Mouse (Mus musculus): ENCODE results near the gene Prkg1. TPM values are rescaled to one million over a fixed set of nuclear protein-coding genes. Genes with fewer than 3 reads are reported as not detected.
"Not testable (repeated sequence)": the region's sequence is repeated elsewhere in the genome, so short reads cannot be mapped to it uniquely, and the experiment has no call there.

Gene Prkg1
- polyA plus RNA-seq, 1 experiment from 2014 or later = 1.1 TPM

GRCm38 (mm10) chr19:31232410-31232809, 532.4 kb downstream of the Prkg1 start:
- Histone ChIP-seq H3K27ac (ENCODE audit: low read depth, low read length) (no peak overlapping the region), H3K4me1 (ENCODE audit: control insufficient read depth, insufficient read depth, low read length) (no peaks in the 10 kb centered on the region), H3K9ac (ENCODE audit: low read length) (no peak overlapping the region), H3K36me3 (ENCODE audit: control insufficient read depth, insufficient read depth, low read length) (no peaks in the 10 kb centered on the region), H3K4me3 (ENCODE audit: low read depth, low read length) (no peak overlapping the region), H3K4me2 (ENCODE audit: low read length) (no peak overlapping the region), H3K9me3 (replicated peaks; ENCODE audit: control insufficient read depth, low read length) (no peaks in the 10 kb centered on the region), H3K27me3 (replicated peaks; ENCODE audit: control insufficient read depth, insufficient read depth, low read length) (no peaks in the 10 kb centered on the region)
- DNase-seq (ENCODE audit: low spot score) (no peak), ATAC-seq (no peak)

GRCm38 (mm10) chr19:31228385-31228784, 536.4 kb downstream of the Prkg1 start:
- Histone ChIP-seq H3K27me3 (replicated peaks; ENCODE audit: control insufficient read depth, insufficient read depth, low read length) (no peaks in the 10 kb centered on the region), H3K36me3 (ENCODE audit: control insufficient read depth, insufficient read depth, low read length) (no peaks in the 10 kb centered on the region), H3K4me1 (ENCODE audit: control insufficient read depth, insufficient read depth, low read length) (no peaks in the 10 kb centered on the region), H3K4me3 (ENCODE audit: low read depth, low read length) (no peak overlapping the region), H3K27ac (ENCODE audit: low read depth, low read length) (no peak overlapping the region), H3K9ac (ENCODE audit: low read length) (no peak overlapping the region), H3K4me2 (ENCODE audit: low read length) (no peak overlapping the region), H3K9me3 (replicated peaks; ENCODE audit: control insufficient read depth, low read length) (no peaks in the 10 kb centered on the region)
- DNase-seq (ENCODE audit: low spot score) = no peak
- no peak for ATAC-seq
- WGBS = 53% methylated on average over 3 of the region's 3 CpGs

GRCm38 (mm10) chr19:31223457-31223856, 541.4 kb downstream of the Prkg1 start:
- no peaks in the 10 kb centered on the region for H3K9me3 ChIP-seq (replicated peaks; ENCODE audit: control insufficient read depth, low read length)
- H3K27me3 ChIP-seq (replicated peaks; ENCODE audit: control insufficient read depth, insufficient read depth, low read length) = no peaks in the 10 kb centered on the region
- no peaks in the 10 kb centered on the region for H3K4me1 ChIP-seq (ENCODE audit: control insufficient read depth, insufficient read depth, low read length)
- 93% methylated on average over 1 of the region's 1 CpGs for WGBS
- no peak overlapping the region for H3K9ac ChIP-seq (ENCODE audit: low read length)
- no peak overlapping the region for H3K4me3 ChIP-seq (ENCODE audit: low read depth, low read length)
- H3K36me3 ChIP-seq (ENCODE audit: control insufficient read depth, insufficient read depth, low read length) = no peaks in the 10 kb centered on the region
- no peak for ATAC-seq
- no peak overlapping the region for H3K4me2 ChIP-seq (ENCODE audit: low read length)
- DNase-seq (ENCODE audit: low spot score) = no peak
- no peak overlapping the region for H3K27ac ChIP-seq (ENCODE audit: low read depth, low read length)

- H3K4me3 ChIP-seq (ENCODE audit: low read depth, low read length); H3K4me1 ChIP-seq (ENCODE audit: control insufficient read depth, insufficient read depth, low read length); H3K4me2 ChIP-seq (ENCODE audit: low read length); ATAC-seq; H3K36me3 ChIP-seq (ENCODE audit: control insufficient read depth, insufficient read depth, low read length); H3K9me3 ChIP-seq (replicated peaks; ENCODE audit: control insufficient read depth, low read length); H3K27me3 ChIP-seq (replicated peaks; ENCODE audit: control insufficient read depth, insufficient read depth, low read length); DNase-seq (ENCODE audit: low spot score); H3K27ac ChIP-seq (ENCODE audit: low read depth, low read length); H3K9ac ChIP-seq (ENCODE audit: low read length): not testable (repeated sequence)
- WGBS = 89% methylated on average over 4 of the region's 4 CpGs
These were observed 545.6 kb downstream of the Prkg1 start for GRCm38 (mm10) chr19:31219261-31219660.

- 77% methylated on average over 3 of the region's 3 CpGs for WGBS
- DNase-seq (ENCODE audit: low spot score) = no peak
- ATAC-seq = no peak
- H3K4me1 ChIP-seq (ENCODE audit: control insufficient read depth, insufficient read depth, low read length) = no peaks in the 10 kb centered on the region
- no peak overlapping the region for H3K4me3 ChIP-seq (ENCODE audit: low read depth, low read length)
- H3K9me3 ChIP-seq (replicated peaks; ENCODE audit: control insufficient read depth, low read length) = no peaks in the 10 kb centered on the region
- H3K9ac ChIP-seq (ENCODE audit: low read length) = no peak overlapping the region
- no peak overlapping the region for H3K4me2 ChIP-seq (ENCODE audit: low read length)
- H3K27me3 ChIP-seq (replicated peaks; ENCODE audit: control insufficient read depth, insufficient read depth, low read length) = no peaks in the 10 kb centered on the region
- no peaks in the 10 kb centered on the region for H3K36me3 ChIP-seq (ENCODE audit: control insufficient read depth, insufficient read depth, low read length)
- no peak overlapping the region for H3K27ac ChIP-seq (ENCODE audit: low read depth, low read length)
These were observed 554.0 kb downstream of the Prkg1 start for GRCm38 (mm10) chr19:31210850-31211249.

GRCm38 (mm10) chr19:31210449-31210848, 554.4 kb downstream of the Prkg1 start:
- H3K36me3 ChIP-seq (ENCODE audit: control insufficient read depth, insufficient read depth, low read length) = no peaks in the 10 kb centered on the region
- H3K27me3 ChIP-seq (replicated peaks; ENCODE audit: control insufficient read depth, insufficient read depth, low read length) = no peaks in the 10 kb centered on the region
- DNase-seq (ENCODE audit: low spot score) = no peak
- no peak for ATAC-seq
- no peaks in the 10 kb centered on the region for H3K4me1 ChIP-seq (ENCODE audit: control insufficient read depth, insufficient read depth, low read length)
- H3K9me3 ChIP-seq (replicated peaks; ENCODE audit: control insufficient read depth, low read length) = no peaks in the 10 kb centered on the region
- H3K4me2 ChIP-seq (ENCODE audit: low read length) = no peak overlapping the region
- H3K4me3 ChIP-seq (ENCODE audit: low read depth, low read length) = no peak overlapping the region
- WGBS = 47% methylated on average over 2 of the region's 2 CpGs
- H3K9ac ChIP-seq (ENCODE audit: low read length) = no peak overlapping the region
- H3K27ac ChIP-seq (ENCODE audit: low read depth, low read length) = no peak overlapping the region

GRCm38 (mm10) chr19:31199583-31199982, 565.2 kb downstream of the Prkg1 start:
- no peak for DNase-seq (ENCODE audit: low spot score)

GRCm38 (mm10) chr19:31198461-31198860, 566.4 kb downstream of the Prkg1 start:
- no peak overlapping the region for H3K9ac ChIP-seq (ENCODE audit: low read length)
- H3K4me2 ChIP-seq (ENCODE audit: low read length) = no peak overlapping the region
- ATAC-seq (no peak), DNase-seq (ENCODE audit: low spot score) (no peak)
- no peaks in the 10 kb centered on the region for H3K9me3 ChIP-seq (replicated peaks; ENCODE audit: control insufficient read depth, low read length)
- WGBS = 53% methylated on average over 4 of the region's 4 CpGs
- H3K27ac ChIP-seq (ENCODE audit: low read depth, low read length) = no peak overlapping the region
- no peak overlapping the region for H3K4me3 ChIP-seq (ENCODE audit: low read depth, low read length)
- H3K36me3 ChIP-seq (ENCODE audit: control insufficient read depth, insufficient read depth, low read length) = no peaks in the 10 kb centered on the region
- H3K27me3 ChIP-seq (replicated peaks; ENCODE audit: control insufficient read depth, insufficient read depth, low read length) = no peaks in the 10 kb centered on the region
- peaks cover 7% of the 10 kb centered on the region; the same call in 1 of the 2 replicates for H3K4me1 ChIP-seq (ENCODE audit: control insufficient read depth, insufficient read depth, low read length)

More at GRCm38 (mm10) chr19:31199583-31199982, 565.2 kb downstream of the Prkg1 start:
- ATAC-seq = no peak
- no peak overlapping the region for H3K4me2 ChIP-seq (ENCODE audit: low read length)
- H3K4me3 ChIP-seq (ENCODE audit: low read depth, low read length) = no peak overlapping the region
- no peaks in the 10 kb centered on the region for H3K9me3 ChIP-seq (replicated peaks; ENCODE audit: control insufficient read depth, low read length)
- H3K27me3 ChIP-seq (replicated peaks; ENCODE audit: control insufficient read depth, insufficient read depth, low read length) = no peaks in the 10 kb centered on the region
- H3K36me3 ChIP-seq (ENCODE audit: control insufficient read depth, insufficient read depth, low read length) = no peaks in the 10 kb centered on the region
- no peak overlapping the region for H3K9ac ChIP-seq (ENCODE audit: low read length)
- WGBS = 51% methylated on average over 5 of the region's 5 CpGs
- no peak overlapping the region for H3K27ac ChIP-seq (ENCODE audit: low read depth, low read length)
- peaks cover 7% of the 10 kb centered on the region; the same call in 1 of the 2 replicates for H3K4me1 ChIP-seq (ENCODE audit: control insufficient read depth, insufficient read depth, low read length)

GRCm38 (mm10) chr19:31197076-31197475, 567.8 kb downstream of the Prkg1 start:
- ATAC-seq = no peak
- no peak for DNase-seq (ENCODE audit: low spot score)
- WGBS = 61% methylated on average over 6 of the region's 6 CpGs

More at GRCm38 (mm10) chr19:31197076-31197475, 567.8 kb downstream of the Prkg1 start:
- peaks cover 7% of the 10 kb centered on the region; the same call in 1 of the 2 replicates for H3K4me1 ChIP-seq (ENCODE audit: control insufficient read depth, insufficient read depth, low read length)
- no peak overlapping the region for H3K4me3 ChIP-seq (ENCODE audit: low read depth, low read length)
- H3K27me3 ChIP-seq (replicated peaks; ENCODE audit: control insufficient read depth, insufficient read depth, low read length) = no peaks in the 10 kb centered on the region
- no peaks in the 10 kb centered on the region for H3K9me3 ChIP-seq (replicated peaks; ENCODE audit: control insufficient read depth, low read length)
- H3K27ac ChIP-seq (ENCODE audit: low read depth, low read length) = no peak overlapping the region
- H3K4me2 ChIP-seq (ENCODE audit: low read length) = no peak overlapping the region
- H3K9ac ChIP-seq (ENCODE audit: low read length) = no peak overlapping the region
- H3K36me3 ChIP-seq (ENCODE audit: control insufficient read depth, insufficient read depth, low read length) = no peaks in the 10 kb centered on the region
